ENCODE assay signal across 35 mouse cellular contexts in genomic region chr4:126576281-126576680, GRCm38 (mm10). TPM values are rescaled to one million over a fixed set of nuclear protein-coding genes. Genes with fewer than 3 reads are reported as not detected.
DNase-seq lines count a peak whose midpoint lies in the region; ATAC-seq lines count a peak whose summit lies in the region.
"Had no signal": no experiment of that assay in that cellular context is flagged by ENCODE, and none has a peak within 500 bp of the region (broad histone marks: within the 10 kb centered on the region; RNA-seq: fewer than 3 reads in every experiment).

No protein-coding gene starts in this region.

- peak; percentile 14 to 29 for DNase-seq in left cerebral cortex, adult 18-20 months (ENCODE audit: low spot score in 2 of 2)
- no peak for DNase-seq in left cerebral cortex, adult 11 months (ENCODE audit: low spot score)
- peak; percentile 43 to 62 for DNase-seq in right cerebral cortex, postnatal 10 days (ENCODE audit: low spot score in 2 of 2)
- DNase-seq in right cerebral cortex, postnatal 4 days: no peak
- peak; percentile 76 for DNase-seq in layer of hippocampus, adult 9-11 months
- no peak for DNase-seq in hindbrain, embryonic 11.5 days (ENCODE audit: low spot score)
- no peak for DNase-seq in gastrocnemius, postnatal 25 days
- DNase-seq: adrenal gland, postnatal 25 days; B cell, adult 2 months; cerebellum, adult 2 months; cerebellum, postnatal 14 days; gastrocnemius, postnatal 10 days; heart, adult 11 months; kidney, adult 2 months; kidney, postnatal 36 days; liver; lung, adult 2 months; lung, postnatal 10 days; midbrain, embryonic 14.5 days; retina, postnatal 1 day; spleen, adult 18-20 months; thymus, adult 18-20 months; thymus, postnatal 25 days had no signal

- H3K4me2 ChIP-seq in hindbrain, embryonic 11.5 days (replicated peaks; ENCODE audit: low read depth, low read length): no peak overlapping the region
- H3K4me2 ChIP-seq: embryonic facial prominence, embryonic 15.5 days; forebrain, embryonic 13.5 days; heart, embryonic 15.5 days; hindbrain, embryonic 12.5 days; intestine, embryonic 15.5 days; neural tube, embryonic 15.5 days had no signal

- no peak for ATAC-seq in hindbrain, embryonic 11.5 days (ENCODE audit: low FRiP score)
- ATAC-seq: forebrain, embryonic 13.5 days; hindbrain, postnatal 0 days; intestine, embryonic 15.5 days had no signal

- H3K9me3 ChIP-seq in hindbrain, embryonic 11.5 days (ENCODE audit: control insufficient read depth, low read length): no peaks in the 10 kb centered on the region
- H3K9me3 ChIP-seq: embryonic facial prominence, embryonic 15.5 days; heart, embryonic 10.5 days; heart, embryonic 15.5 days; hindbrain, embryonic 12.5 days; intestine, embryonic 15.5 days; neural tube, embryonic 15.5 days had no signal

- no peaks in the 10 kb centered on the region for H3K27me3 ChIP-seq in hindbrain, embryonic 11.5 days (ENCODE audit: control insufficient read depth, insufficient read depth, low read length)
- H3K27me3 ChIP-seq: embryonic facial prominence, embryonic 15.5 days; forebrain, embryonic 13.5 days; heart, embryonic 15.5 days; hindbrain, embryonic 12.5 days; intestine, embryonic 15.5 days; neural tube, embryonic 15.5 days had no signal

- H3K4me1 ChIP-seq in hindbrain, embryonic 11.5 days (replicated peaks; ENCODE audit: control insufficient read depth, insufficient read depth, low read length): no peaks in the 10 kb centered on the region
- H3K4me1 ChIP-seq: embryonic facial prominence, embryonic 10.5 days; embryonic facial prominence, embryonic 15.5 days; forebrain, embryonic 13.5 days; heart, embryonic 10.5 days; heart, embryonic 15.5 days; hindbrain, embryonic 12.5 days; intestine, embryonic 15.5 days; neural tube, embryonic 15.5 days had no signal

- 92% methylated on average over 5 of the region's 5 CpGs for WGBS in hindbrain, embryonic 11.5 days

- H3K36me3 ChIP-seq in hindbrain, embryonic 11.5 days (ENCODE audit: control insufficient read depth, insufficient read depth, low read length): peaks cover 24% of the 10 kb centered on the region

- no peak overlapping the region for H3K9ac ChIP-seq in hindbrain, embryonic 11.5 days (ENCODE audit: low read depth, low read length)
- H3K9ac ChIP-seq: embryonic facial prominence, embryonic 15.5 days; forebrain, embryonic 13.5 days; heart, embryonic 15.5 days; hindbrain, embryonic 12.5 days; intestine, embryonic 15.5 days; liver, embryonic 14.5 days; neural tube, embryonic 15.5 days had no signal

- no peak overlapping the region for H3K4me3 ChIP-seq in hindbrain, embryonic 11.5 days (ENCODE audit: low read depth, low read length)
- H3K4me3 ChIP-seq: embryonic facial prominence, embryonic 10.5 days; embryonic facial prominence, embryonic 15.5 days; forebrain, embryonic 13.5 days; heart, embryonic 10.5 days; heart, embryonic 15.5 days; hindbrain, embryonic 12.5 days; intestine, embryonic 15.5 days; neural tube, embryonic 15.5 days had no signal

- no peak overlapping the region for H3K27ac ChIP-seq in hindbrain, embryonic 11.5 days (ENCODE audit: low read depth, low read length)
- H3K27ac ChIP-seq: embryonic facial prominence, embryonic 10.5 days; embryonic facial prominence, embryonic 15.5 days; forebrain, embryonic 13.5 days; heart, embryonic 10.5 days; heart, embryonic 15.5 days; hindbrain, embryonic 12.5 days; hindbrain, postnatal 0 days; intestine, embryonic 15.5 days; liver, embryonic 14.5 days; macrophage; neural tube, embryonic 15.5 days had no signal

RNA-seq across cellular contexts. Expression of gene Clspn, which starts 19.5 kb away (rescaled TPM):
- 1 to 10 TPM in 1 of 2 experiments, under 1 TPM in 1; 0.98 to 3.2 TPM for total RNA-seq in left cerebral cortex, adult 18-20 months (2021)
- polyA plus RNA-seq in hindbrain, embryonic 11.5 days (2014; fragmentation: Nextera tagmentation; extraction: Ambion mirVana): 41.8 and 53.7 TPM in 2 replicates
- total RNA-seq in gastrocnemius, postnatal 25 days (2021): 1 to 10 TPM in 1 of 2 experiments, under 1 TPM in 1; 0.61 to 1.1 TPM

RNA-seq across cellular contexts. Expression of gene 5730409E04Rik, which starts 33.3 kb away (rescaled TPM):
- total RNA-seq in left cerebral cortex, adult 18-20 months (2021): 10 to 100 TPM; 69.4 to 75.7 TPM
- 1.9 and 3.0 TPM in 2 replicates for polyA plus RNA-seq in hindbrain, embryonic 11.5 days (2014; fragmentation: Nextera tagmentation; extraction: Ambion mirVana)
- total RNA-seq in gastrocnemius, postnatal 25 days (2021): 10 to 100 TPM; 14.3 to 17.8 TPM
- total RNA-seq: megakaryocyte-erythroid progenitor cell, adult 5-6 weeks had no signal

RNA-seq across cellular contexts. Expression of gene Ago4, which starts 43.0 kb away (rescaled TPM):
- total RNA-seq in left cerebral cortex, adult 18-20 months (2021): 1 to 10 TPM; 8.5 to 9.7 TPM
- polyA plus RNA-seq in hindbrain, embryonic 11.5 days (2014; fragmentation: Nextera tagmentation; extraction: Ambion mirVana): 2.7 and 4.1 TPM in 2 replicates
- total RNA-seq in gastrocnemius, postnatal 25 days (2021): 1 to 10 TPM; 4.4 to 5.1 TPM

Comparison
In these comparisons a context has a peak if more than half of its experiments do, and no peak if none do; other contexts are left out.
1. DNase-seq: peak in left cerebral cortex, adult 18-20 months (2 of 2), right cerebral cortex, postnatal 10 days (2 of 2) and layer of hippocampus, adult 9-11 months (single experiment); none in left cerebral cortex, adult 11 months (single experiment), right cerebral cortex, postnatal 4 days (single experiment), hindbrain, embryonic 11.5 days (single experiment) and gastrocnemius, postnatal 25 days (single experiment).